Mouse (Mus musculus) kidney, adult 2 months (tissue): ENCODE results near the gene Gba.

Source experiments
- CTCF ChIP-seq: fragments of 200-500 bp; conservative IDR thresholded peaks from 2 replicates; pipeline ENCODE4 v1.5.1; 2011; ENCODE audit warnings: low read depth, mild to moderate bottlenecking, control low read depth, low read length, moderate library complexity, mixed read lengths; ENCODE audit not compliant: insufficient read depth, insufficient read length
- POLR2A ChIP-seq: fragments of 200-500 bp; IDR thresholded peaks from one replicate; pipeline ENCODE4 v1.6.1; 2011; ENCODE audit warnings: low read depth, low read length, control low read depth

DNA sequence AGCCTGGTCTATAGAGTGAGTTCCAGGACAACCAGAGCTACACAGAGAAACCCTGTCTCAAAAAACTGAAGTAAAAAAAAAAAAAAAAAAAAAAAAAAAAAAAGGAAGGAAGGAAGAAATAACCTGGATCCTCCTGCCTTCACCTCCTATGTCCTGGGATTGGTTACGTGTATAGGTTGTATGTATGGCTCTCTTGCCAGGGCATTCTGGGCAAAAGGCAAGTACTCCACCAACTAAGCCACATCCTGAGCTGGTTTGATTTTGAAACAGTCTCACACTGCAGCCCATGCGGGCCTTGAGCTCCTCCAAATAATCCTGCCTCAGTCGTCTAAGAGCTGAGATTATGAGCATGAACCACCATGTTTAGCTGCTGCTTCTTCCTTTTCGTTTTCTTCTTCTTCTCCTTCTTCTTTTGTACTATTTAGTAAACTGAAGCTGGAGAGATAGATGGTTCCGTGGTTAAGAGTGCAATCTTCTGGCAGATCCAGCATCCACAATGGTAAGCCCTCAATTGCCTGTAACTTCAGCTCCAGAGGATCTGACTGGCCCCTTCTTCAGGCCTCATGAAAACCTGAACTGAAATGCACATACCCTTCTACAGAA is 39.0 kb upstream of the Gba start:
- TF ChIP-seq POLR2A (no peak), CTCF (no peak)
